Mouse (Mus musculus): Measurements from ENCODE around the gene Strip2.

Strip2 gene

DNA sequence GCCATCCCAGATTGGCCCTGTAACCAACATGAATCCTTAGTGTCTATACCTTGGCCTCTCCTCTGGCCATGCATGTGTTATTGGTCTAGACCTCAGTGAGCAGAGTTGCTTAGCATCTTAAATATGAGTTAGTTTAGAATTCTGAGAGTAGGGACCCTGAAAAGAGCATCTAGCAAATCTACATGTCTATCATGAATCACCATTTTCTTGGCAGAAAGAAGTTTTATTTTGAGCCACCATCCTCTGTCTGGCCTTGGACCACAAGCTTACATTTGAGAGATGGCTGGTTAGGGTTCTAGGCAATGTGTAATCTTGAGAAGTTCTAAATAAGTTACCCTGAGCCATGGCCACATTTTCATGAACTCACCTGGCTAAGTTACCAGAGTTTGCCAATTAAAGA, 13.3 kb downstream of the Strip2 start:
- in situ Hi-C loops (cut with MboI, MseI): no loop called here

GRCm38 (mm10) chr6:29930665-29931064, 13.9 kb downstream of the Strip2 start:
- in situ Hi-C loops (cut with MboI, MseI): no loop called here

- in situ Hi-C loops (cut with MboI, MseI): no loop called here
Observed at GRCm38 (mm10) chr6:29931181-29931580, 14.4 kb downstream of the Strip2 start.

GRCm38 (mm10) chr6:29935741-29936140, 18.9 kb downstream of the Strip2 start:
- in situ Hi-C loops (cut with MboI, MseI): no loop called here

GRCm38 (mm10) chr6:29940428-29940827, 23.6 kb downstream of the Strip2 start:
- in situ Hi-C loops (cut with MboI, MseI): loop anchor here (5.0 kb wide), 2 partner anchors 53 to 183 kb away; no protein-coding TSS in a partner anchor

DNA sequence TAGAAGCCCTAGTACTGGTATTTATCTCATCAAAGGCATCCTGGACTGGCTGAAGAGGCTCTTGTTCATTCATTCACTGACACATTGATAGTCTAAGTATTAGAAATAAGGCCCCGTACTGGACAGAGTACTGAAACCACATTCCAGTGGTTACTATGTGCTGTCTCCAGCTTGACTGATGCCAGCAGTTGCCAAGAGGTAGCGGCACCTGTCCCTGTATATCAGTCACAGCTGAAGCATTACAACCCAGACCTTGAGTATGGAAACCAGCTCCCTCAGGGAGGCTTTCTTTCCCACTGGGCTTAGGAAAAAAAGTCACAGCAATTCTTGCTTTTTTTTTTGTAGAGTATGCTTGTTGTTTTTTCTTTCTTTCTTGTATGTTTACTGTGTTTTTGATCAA, 24.2 kb downstream of the Strip2 start:
- in situ Hi-C loops (cut with MboI, MseI): loop anchor here (5.0 kb wide), 2 partner anchors 54 to 184 kb away; no protein-coding TSS in a partner anchor

DNA sequence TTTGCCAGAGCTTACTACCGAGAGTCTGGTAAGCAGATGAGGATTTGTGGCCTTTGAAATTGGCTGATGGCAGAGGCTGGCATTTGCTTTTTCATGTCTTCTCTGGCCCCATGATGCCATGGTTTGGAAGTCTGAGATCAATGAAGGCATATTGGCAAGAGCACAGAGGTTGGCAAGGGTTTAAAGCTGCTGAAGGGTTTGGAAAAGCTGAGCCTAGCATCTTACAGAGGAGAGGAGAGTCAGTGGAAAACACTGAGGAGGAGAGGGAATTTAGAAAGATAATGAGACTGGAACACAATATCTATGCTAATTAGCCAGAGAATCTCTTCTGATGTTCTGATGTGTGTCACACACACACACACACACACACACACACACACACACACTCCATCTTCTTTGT, 27.7 kb downstream of the Strip2 start:
- in situ Hi-C loops (cut with MboI, MseI): loop anchor here (5.0 kb wide), 2 partner anchors 57 to 187 kb away; no protein-coding TSS in a partner anchor

DNA sequence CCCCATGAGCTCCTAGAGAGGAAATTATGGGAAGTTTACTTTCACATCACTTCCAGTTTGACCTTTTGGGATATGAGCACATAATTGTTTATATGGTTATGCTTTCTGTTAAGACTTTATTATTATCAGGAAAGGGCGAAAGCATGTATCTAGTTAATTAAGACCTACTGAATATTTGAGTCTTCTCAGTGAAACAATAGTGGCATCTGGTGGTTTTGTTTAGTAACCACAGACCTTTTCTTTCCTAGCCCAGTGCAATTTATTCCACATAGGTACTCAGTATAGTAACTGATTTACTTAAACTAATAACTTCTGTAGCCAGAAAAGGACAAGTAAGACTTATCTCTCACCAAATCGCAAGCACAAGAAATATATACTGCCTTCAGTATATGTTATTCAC, 29.8 kb downstream of the Strip2 start:
- in situ Hi-C loops (cut with MboI, MseI): loop anchor here (5.0 kb wide), 1 partner anchor 66 kb away; no protein-coding TSS in a partner anchor

- in situ Hi-C loops (cut with MboI, MseI): loop anchor here (5.0 kb wide), 1 partner anchor 64 kb away; no protein-coding TSS in a partner anchor
Observed at GRCm38 (mm10) chr6:29947823-29948222, 31.0 kb downstream of the Strip2 start.

GRCm38 (mm10) chr6:29956749-29957148, 39.9 kb downstream of the Strip2 start:
- in situ Hi-C loops (cut with MboI, MseI): no loop called here

DNA sequence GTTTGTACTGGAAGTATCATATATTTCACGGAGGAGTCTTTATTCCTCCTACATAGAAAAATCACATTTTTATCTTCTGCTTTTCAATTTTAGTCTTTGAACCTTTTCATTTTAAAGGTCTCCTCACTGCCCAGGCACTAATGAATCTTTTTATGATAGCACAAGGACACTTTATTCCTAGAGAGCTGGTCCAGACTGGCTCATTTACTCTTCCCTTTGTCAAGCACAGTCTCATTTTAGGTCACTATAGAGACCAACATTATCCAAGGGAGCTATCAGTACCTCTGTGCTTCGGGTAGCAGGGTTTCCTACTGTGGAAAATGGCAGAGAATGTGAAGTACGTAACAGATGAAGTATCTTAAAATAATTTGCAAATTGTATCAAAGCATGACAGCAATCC, 41.9 kb downstream of the Strip2 start:
- in situ Hi-C loops (cut with MboI, MseI): no loop called here

DNA sequence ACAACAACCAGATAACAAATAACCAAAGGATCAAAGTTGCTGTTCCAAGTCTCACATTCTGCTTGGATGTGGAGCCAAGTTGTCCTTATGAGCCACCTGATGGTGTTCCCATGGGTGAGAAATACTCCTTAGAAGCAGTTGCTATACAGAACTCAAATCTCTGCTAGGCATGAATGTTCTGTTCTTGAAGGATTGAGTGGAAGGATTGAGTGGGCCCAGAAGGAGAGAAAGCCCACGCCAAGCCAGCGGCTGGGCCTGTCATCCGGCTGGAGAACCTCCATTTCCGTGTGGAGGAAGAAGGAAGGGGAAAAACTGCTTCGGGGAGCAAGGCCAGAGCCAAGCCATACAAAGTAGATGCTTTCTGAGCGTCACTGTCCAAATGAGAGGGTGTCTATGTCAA, 44.3 kb downstream of the Strip2 start:
- in situ Hi-C loops (cut with MboI, MseI): no loop called here

DNA sequence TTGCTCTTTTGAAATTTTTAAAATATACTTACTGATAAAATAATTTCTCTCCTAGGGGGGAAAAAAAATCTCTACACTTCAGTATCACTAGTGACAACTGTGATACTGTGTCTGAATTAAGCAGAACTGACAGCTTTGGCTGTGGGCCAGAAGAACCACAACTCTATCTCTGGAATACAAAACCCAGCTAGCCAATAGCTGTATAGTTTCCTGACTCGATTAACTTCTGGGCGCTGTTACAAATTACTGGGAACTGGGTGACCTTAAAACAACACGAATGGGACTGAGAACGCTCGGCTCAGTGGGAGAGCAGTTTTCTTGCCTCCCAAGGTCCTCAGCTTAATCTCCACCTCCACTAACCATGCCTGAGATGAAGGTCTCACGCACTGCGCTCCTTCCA, 51.1 kb downstream of the Strip2 start:
- in situ Hi-C loops (cut with MboI, MseI): no loop called here

- in situ Hi-C loops (cut with MboI, MseI): no loop called here
Observed at GRCm38 (mm10) chr6:29973341-29973740, 56.5 kb downstream of the Strip2 start.

DNA sequence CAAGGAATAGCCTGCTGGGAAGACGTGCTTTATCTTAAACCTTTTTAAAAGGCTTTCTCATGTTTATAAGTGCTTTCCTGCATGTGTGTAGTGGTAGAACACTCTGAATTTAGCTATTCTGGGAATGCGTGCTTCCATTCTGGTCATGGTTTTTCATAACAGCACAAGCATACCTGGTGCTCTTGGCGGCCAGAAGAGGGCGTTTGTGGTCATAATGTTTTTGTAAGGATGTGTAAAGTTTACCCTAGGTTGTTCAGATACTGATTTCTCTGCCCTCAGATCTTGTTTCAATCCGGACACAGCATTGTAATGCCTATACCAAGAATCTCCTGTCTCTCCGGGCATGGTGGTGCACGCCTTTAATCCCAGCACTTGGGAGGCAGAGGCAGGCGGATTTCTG, 58.0 kb downstream of the Strip2 start:
- in situ Hi-C loops (cut with MboI, MseI): no loop called here

DNA sequence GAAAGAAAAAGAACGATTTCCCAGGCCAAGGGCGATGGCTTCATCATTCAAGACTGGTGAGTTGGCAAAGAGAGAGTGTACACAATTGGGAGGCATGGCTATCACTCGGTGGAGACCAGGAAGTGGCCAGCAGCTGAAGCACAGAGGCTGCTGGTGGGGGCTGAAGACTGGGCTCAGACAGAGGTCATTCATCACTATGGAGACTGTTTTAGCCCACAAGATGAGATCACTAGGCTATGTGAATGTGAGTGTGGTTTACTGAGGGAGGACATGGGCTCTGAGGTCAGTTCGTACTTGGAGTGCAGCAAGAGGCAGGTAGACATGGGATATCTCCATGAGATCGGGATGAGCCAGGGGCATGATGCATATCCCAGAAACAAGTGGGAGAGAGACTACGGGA, 63.6 kb downstream of the Strip2 start:
- in situ Hi-C loops (cut with MboI, MseI): no loop called here

GRCm38 (mm10) chr6:29981797-29982196, 65.0 kb downstream of the Strip2 start:
- in situ Hi-C loops (cut with MboI, MseI): no loop called here

GRCm38 (mm10) chr6:29985058-29985498, 68.3 kb downstream of the Strip2 start:
- in situ Hi-C loops (cut with MboI, MseI): no loop called here

GRCm38 (mm10) chr6:29985504-29985903, 68.7 kb downstream of the Strip2 start:
- in situ Hi-C loops (cut with MboI, MseI): no loop called here

DNA sequence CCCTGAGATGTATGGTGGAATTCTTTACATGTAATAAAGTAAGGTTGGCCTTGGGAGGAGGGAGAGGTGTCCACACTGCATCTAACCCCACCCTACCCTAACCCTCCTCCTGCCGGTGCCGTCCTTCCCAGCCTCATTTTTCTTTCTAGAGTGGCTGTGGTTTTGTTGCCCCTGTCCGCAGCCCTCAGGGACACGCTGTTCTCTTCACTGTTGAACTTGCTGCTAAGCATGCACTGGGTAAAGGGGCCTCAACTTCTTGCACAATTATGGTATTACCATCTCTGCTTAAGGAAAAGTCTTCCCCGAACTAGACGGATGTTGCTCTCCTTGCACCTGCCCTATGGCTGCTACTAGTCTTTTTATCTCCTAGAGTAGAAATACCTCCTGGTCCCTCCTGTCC, 69.2 kb downstream of the Strip2 start:
- in situ Hi-C loops (cut with MboI, MseI): no loop called here

DNA sequence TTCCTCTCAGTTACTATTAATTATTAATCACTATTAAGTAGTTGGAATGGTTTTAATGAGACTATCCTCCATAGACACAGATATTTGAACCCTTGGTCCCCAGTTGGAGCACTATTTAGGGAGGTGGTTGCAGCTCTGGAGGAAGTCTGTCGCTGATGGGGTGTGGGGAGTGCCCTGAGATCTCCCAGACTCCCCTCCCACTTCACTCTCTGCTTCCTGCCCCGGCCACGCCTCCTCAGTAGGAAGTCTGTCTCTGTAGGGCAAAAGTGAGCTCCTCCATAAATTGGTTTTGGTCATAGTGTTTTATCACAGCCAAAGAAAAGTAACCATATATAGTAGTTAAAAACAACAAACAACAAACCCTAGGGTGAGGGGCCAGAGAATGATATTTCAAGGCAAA, 70.4 kb downstream of the Strip2 start:
- in situ Hi-C loops (cut with MboI, MseI): no loop called here

- in situ Hi-C loops (cut with MboI, MseI): no loop called here
Observed at GRCm38 (mm10) chr6:29998140-29998539, 81.3 kb downstream of the Strip2 start.

DNA sequence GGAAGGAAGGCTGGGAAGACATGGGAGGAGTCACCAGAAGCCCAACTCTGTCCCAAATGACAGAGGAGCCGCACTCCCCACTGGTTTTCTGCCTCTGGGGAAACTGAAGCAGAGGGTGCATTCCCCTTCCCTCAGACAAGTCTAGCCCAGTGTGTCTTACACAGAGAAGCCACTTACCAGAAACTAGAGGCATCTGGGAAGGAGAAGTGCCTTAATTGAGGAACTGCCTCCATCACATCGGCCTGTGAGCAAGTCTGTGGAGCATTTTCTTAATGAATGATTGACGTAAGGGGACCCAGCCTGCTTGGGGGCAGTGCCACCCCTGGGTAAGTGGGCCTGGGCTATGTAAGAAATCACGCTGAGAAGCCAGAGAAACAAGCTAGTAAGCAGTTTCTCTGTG, 82.0 kb downstream of the Strip2 start:
- in situ Hi-C loops (cut with MboI, MseI): no loop called here

DNA sequence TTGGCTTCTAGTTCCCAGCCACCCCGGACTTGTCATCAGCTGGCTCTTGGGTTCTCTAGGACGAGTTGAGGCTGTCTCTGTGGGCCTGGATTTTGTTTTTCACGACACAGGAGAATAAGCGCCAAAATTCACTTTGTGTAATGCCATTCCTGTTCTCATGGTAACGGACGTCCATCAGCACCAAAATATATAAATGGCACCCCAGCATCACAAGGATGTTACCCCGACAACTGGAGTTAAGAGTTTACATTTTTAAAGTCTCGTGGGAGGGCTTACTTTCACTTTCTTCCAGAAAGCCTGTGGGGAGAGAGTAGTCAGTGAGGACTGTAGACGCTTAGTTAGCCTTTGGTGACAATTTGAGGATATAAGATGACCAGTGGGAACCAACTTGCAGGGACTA, 85.8 kb downstream of the Strip2 start:
- in situ Hi-C loops (cut with MboI, MseI): no loop called here

Data from T-helper 1 cell (primary cell).